Mouse (Mus musculus) limb, embryonic 10.5 days (tissue): ENCODE data around the gene Gm43191. TPM values are rescaled to one million over a fixed set of nuclear protein-coding genes. Genes with fewer than 3 reads are reported as not detected.

Experiments
- DNase-seq: peaks from one replicate; pipeline ENCODE4 v3.0.0-alpha.2; 2017; ENCODE audit warnings: low spot score
- H3K27ac ChIP-seq: fragments of 300-500 bp; sonication (generic); 2 replicates; pipeline ENCODE4 v1.5.1; 2016; ENCODE audit warnings: mild to moderate bottlenecking
- H3K27me3 ChIP-seq: fragments of 300-500 bp; sonication (generic); 2 replicates; pipeline ENCODE4 v1.6.1; 2016; ENCODE audit warnings: low read depth, mild to moderate bottlenecking; ENCODE audit not compliant: poor library complexity, severe bottlenecking
- H3K36me3 ChIP-seq: fragments of 300-500 bp; sonication (generic); 2 replicates; pipeline ENCODE4 v1.6.1; 2016; ENCODE audit warnings: mild to moderate bottlenecking, moderate library complexity
- H3K4me1 ChIP-seq: fragments of 300-500 bp; sonication (generic); 2 replicates; pipeline ENCODE4 v1.6.1; 2016
- H3K4me3 ChIP-seq: fragments of 300-500 bp; sonication (generic); 2 replicates; pipeline ENCODE4 v1.5.1; 2016; ENCODE audit warnings: mild to moderate bottlenecking, moderate library complexity
- H3K9me3 ChIP-seq: fragments of 300-500 bp; sonication (generic); replicated peaks from 2 replicates; pipeline ENCODE4 v1.6.1; 2016; ENCODE audit warnings: mild to moderate bottlenecking
- WGBS: fragments of 180-500 bp; shearing (Covaris S2); methylation state at CpG from one replicate; pipeline ENCODE4 v1.1.7; 2016; 5-methylcytosine and 5-hydroxymethylcytosine counted together
- polyA plus RNA-seq: library from polyadenylated mRNA; unstranded; fragments of >200 nt; fragmentation: Nextera tagmentation; extraction: Ambion mirVana; gene quantifications from 2 replicates; pipeline ENCODE4 v1.2.1, GENCODE M21; 2016

Gm43191 gene
- polyA plus RNA-seq: not detected in 2 replicates

DNA sequence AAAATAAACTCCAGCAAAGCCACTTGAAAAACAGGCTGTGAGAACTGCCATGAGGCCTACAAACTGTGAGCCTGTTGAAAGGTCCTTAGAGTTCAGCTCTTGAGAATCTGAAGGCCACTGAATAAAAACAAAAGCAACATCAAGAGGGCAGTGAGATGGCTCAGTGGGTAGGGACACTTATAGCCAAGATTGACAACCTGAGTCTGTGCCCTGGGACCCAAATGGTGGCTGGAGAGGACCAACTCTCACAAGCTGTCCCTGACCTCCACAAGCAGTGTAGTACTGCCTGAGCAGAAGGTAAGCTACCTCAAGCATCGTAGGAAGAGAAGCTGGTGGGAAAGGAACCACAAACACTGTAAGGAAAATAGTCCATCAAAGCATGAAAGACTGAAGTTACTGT, at the start of gene Gm43191:
Gm43191 (minus strand) TSS at position 101 of the 400 bp plus-strand sequence.
- Histone ChIP-seq H3K27me3 (no peaks in the 10 kb centered on the region), H3K4me3 (no peak within 1 kb of the TSS), H3K4me1 (no peaks in the 10 kb centered on the region), H3K27ac (no peak within 1 kb of the TSS), H3K9me3 (no peaks in the 10 kb centered on the region), H3K36me3 (peaks cover 23% of the 10 kb centered on the region)
- DNase-seq: no peak
- WGBS: 89% methylated on average over 1 of the region's 1 CpGs

DNA sequence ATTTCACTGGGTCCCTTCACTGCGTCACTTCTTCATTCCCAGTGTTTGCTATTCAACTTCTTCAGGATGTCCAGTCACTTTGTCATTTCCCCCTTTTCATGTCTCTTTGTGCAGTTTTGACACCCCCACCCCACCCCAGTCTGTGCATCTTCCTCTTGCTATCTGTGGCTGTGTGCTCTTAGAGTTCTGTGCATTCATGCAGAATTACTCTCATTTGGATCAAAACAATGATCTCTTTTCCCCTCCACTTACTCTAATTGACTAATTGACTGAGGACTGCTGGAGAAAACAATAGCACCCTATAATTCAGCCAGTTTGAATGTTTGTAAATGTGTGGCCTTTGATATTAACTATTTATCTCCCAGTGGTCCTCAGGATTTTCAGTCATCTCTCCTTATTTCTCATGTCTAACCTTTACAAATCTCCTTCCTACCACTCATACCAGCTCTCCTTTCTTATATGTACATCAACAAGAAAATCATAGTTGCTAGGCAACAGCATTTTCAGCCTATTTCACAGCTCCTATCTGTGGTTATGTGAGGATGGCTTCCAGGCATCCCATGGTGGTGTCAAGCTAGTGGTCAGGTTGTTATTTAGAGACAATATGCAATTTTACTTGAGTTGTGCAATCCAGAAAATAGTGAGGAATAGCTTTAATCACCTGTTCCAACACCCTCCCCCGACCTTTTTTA, 48.6 kb upstream of the Gm43191 start:
- Histone ChIP-seq H3K4me1 (no peaks in the 10 kb centered on the region), H3K27ac (no peak overlapping the region), H3K4me3 (no peak overlapping the region), H3K9me3 (no peaks in the 10 kb centered on the region), H3K36me3 (no peaks in the 10 kb centered on the region), H3K27me3 (no peaks in the 10 kb centered on the region)
- 92% methylated on average over 2 of the region's 2 CpGs for WGBS
- no peak for DNase-seq

GRCm38 (mm10) chr3:116726807-116727206, 45.7 kb upstream of the Gm43191 start:
- Histone ChIP-seq H3K4me3 (no peak overlapping the region), H3K36me3 (no peaks in the 10 kb centered on the region), H3K9me3 (no peaks in the 10 kb centered on the region), H3K27ac (no peak overlapping the region), H3K4me1 (no peaks in the 10 kb centered on the region), H3K27me3 (no peaks in the 10 kb centered on the region)
- no peak for DNase-seq
- 78% methylated on average over 9 of the region's 9 CpGs for WGBS

DNA sequence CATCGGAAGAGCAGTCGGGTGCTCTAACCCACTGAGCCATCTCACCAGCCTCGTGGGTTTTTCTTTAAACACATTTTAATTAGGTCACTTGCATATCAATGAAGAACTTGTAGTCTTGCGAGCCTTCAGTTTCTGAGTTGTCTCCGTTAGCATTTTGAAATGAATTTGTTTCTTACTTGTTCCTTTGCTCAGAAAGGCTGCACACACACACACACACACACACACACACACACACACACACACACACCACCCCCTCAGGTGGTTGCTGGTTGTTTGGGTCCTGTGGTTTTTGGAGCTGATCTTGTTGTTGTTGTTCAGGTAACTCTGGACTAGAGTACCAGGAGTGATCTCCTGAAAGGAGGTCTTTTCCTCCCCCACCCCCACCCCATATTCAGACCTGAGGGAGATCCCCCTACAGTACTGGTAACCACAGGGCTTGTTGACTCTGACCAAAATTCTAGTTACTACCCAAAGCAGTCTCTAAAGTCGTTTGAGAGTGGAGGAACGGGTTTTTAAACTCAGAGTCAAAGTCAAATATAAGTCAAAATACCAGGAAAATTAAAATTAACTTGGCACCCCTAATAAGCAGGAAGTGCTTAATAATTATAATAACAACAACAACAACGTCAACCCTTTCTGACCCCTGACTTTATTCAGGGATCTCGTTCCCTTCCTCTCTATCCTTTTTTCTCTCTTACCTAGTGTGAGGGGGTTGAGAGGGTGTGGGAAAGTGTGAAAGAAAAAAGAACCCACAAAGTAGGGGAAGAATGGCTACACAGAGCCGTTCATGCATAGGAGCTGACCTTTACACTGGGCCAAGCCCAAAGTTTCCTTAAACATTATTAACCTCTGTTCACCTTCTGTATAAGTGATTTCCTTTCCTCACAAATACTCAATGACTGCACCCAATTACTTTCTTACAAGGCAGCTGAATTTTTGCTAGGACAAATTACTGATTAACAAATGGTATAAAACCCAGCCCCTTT, 42.7 kb upstream of the Gm43191 start:
- no peaks in the 10 kb centered on the region for H3K4me1 ChIP-seq
- WGBS: 73% methylated on average over 10 of the region's 10 CpGs
- DNase-seq: no peak
- H3K4me3 ChIP-seq: no peak overlapping the region
- H3K36me3 ChIP-seq: no peaks in the 10 kb centered on the region
- no peaks in the 10 kb centered on the region for H3K9me3 ChIP-seq
- H3K27me3 ChIP-seq: no peaks in the 10 kb centered on the region
- H3K27ac ChIP-seq: no peak overlapping the region

DNA sequence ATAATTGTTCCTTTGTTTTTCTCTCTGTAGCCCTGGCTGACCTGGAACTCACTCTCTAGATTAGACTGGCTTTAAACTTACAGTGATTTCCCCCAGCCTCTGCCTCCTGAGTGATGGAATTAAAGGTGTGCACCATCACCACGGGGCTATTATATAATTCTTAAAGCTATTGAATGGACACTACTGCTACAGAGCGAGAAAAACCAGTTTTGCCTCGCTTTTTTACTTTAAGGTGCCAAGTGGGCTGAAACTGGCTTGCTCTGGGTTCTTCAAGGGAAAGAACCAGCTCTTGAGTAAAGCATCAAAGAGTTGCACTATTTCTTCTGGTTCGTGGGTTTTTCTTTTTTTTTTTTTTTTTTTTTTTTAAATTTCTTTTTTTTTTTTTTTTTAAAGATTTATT, 41.9 kb upstream of the Gm43191 start:
- Histone ChIP-seq H3K36me3 (no peaks in the 10 kb centered on the region), H3K4me1 (no peaks in the 10 kb centered on the region), H3K9me3 (no peaks in the 10 kb centered on the region), H3K27ac (no peak overlapping the region), H3K27me3 (no peaks in the 10 kb centered on the region), H3K4me3 (no peak overlapping the region)
- DNase-seq: no peak
- 82% methylated on average over 4 of the region's 4 CpGs for WGBS

DNA sequence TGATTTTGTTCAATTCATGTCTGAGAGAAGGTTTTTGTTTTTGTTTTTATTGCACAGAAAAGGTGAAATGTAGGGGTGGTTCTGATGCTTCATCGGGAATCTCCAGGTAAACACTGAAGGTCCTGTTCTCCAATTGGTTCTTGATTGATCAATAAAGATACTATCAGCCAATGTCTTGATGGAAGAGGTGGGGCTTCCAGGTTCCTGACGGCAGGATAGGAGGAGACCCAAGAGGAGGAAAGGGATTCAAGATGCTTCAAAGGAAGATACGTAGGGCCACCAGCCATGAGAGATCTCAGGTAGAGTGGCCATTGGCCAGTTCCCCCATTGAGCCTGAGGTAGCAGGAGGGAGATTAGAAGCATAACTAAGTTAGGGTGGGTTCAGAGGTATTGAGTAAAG, 37.9 kb upstream of the Gm43191 start:
- Histone ChIP-seq H3K36me3 (no peaks in the 10 kb centered on the region), H3K4me1 (no peaks in the 10 kb centered on the region), H3K27ac (no peak overlapping the region), H3K9me3 (no peaks in the 10 kb centered on the region), H3K4me3 (no peak overlapping the region), H3K27me3 (peaks cover under 1% of the 10 kb centered on the region; the same call in 1 of the 2 replicates)
- DNase-seq: no peak
- WGBS: 46% methylated on average over 3 of the region's 3 CpGs

DNA sequence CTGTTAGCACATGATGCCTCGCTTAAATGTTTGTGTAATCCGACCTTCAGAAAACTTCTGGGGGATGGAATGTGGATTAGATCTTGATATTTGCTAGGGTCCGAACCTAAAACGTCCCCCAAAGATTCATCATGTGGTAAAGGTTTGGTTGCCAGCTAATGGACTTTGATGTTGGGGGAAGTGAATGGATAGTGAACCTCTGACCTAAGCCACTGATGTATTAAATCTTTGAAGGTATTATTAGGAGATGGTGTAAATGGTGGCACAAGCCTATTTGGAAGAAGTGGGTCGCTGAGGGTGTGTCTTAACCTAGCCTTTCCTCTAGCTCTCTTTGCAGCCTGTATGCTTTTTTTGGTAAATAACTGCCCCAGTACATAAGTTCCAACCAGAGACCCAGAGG, 32.0 kb upstream of the Gm43191 start:
- Histone ChIP-seq H3K27ac (no peak overlapping the region), H3K9me3 (no peaks in the 10 kb centered on the region), H3K4me3 (peak overlapping the region; percentile 98), H3K4me1 (peaks cover 18% of the 10 kb centered on the region), H3K27me3 (peaks cover 7% of the 10 kb centered on the region; the same call in 1 of the 2 replicates), H3K36me3 (no peaks in the 10 kb centered on the region)
- DNase-seq: no peak
- WGBS: 27% methylated on average over 5 of the region's 5 CpGs

DNA sequence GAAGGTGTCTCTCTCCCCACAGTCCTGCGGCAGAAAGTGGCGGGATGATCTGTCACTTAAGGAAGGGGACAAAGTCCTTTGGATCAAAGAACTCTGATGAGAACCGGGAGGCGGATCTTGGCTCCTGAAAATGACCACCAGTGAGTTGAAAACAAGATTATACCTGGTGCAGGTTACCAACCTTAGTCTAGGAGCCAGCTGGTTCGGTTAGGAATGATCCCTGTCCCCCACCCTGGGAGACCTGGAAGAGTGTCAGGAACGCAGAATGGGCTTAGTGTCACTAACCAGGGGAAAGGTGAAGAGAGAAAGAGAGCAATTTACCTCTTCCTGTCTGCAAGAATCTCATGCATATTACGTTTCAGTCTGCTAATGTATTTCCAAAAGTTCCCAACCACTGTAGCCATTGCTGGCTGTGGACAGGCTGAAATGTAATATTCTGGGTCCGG, 31.4 kb upstream of the Gm43191 start, which contains the start of gene Slc35a3:
Slc35a3 (minus strand) TSS at position 396 of the 446 bp plus-strand sequence.
- DNase-seq: no peak
- Histone ChIP-seq H3K36me3 (no peaks in the 10 kb centered on the region), H3K27me3 (peaks cover 7% of the 10 kb centered on the region; the same call in 1 of the 2 replicates), H3K4me1 (peaks cover 18% of the 10 kb centered on the region), H3K27ac (peak within 1 kb of the TSS; percentile 95), H3K4me3 (peak within 1 kb of the TSS; percentile 98), H3K9me3 (no peaks in the 10 kb centered on the region)
- 4% methylated on average over 8 of the region's 8 CpGs for WGBS

DNA sequence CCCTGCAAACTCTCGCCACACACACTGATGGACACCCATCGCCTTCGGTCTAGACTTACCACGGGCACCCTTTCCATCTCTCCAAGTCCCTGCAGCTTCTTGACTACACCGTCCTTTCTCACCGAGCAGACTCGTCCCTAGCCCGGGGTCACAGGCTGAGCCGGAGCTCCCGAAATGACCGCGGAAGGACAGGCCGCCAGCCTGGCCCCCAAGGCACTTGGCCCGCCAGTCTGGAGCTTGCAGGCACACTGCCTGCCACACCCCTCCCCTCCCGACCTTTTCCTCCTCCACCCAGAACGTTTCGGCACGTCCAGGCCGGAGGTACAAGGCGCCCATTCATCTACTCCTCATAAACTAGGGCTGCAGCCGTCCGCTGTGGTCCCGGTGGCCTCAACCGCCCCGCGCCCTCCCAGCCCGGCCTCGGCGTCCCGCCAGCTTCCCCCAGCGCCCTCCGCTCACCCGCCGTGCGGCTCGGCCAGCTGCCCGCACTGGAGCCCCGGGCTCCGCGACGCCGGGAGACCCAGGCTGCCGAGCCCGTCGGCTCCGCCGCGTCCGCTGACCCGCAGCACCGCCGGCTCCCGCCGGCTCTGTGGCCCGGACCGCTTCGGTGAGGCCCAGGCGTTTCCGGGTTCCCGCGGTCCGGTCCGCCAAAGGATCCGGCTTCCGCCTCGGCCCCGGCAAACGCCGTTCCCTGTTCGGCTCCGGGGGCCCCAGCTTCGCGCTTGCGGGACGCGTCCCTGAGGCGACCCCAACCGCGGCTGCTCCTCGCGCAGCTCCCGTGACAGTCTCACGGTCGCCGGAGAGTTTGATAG, 30.8 kb upstream of the Gm43191 start:
- H3K27ac ChIP-seq: peak overlapping the region; percentile 95
- no peaks in the 10 kb centered on the region for H3K36me3 ChIP-seq
- H3K4me3 ChIP-seq: peak overlapping the region; percentile 98
- H3K27me3 ChIP-seq: peaks cover 7% of the 10 kb centered on the region; the same call in 1 of the 2 replicates
- H3K4me1 ChIP-seq: peaks cover 18% of the 10 kb centered on the region
- no peaks in the 10 kb centered on the region for H3K9me3 ChIP-seq
- peak; percentile 82 for DNase-seq
- under 1% methylated on average over 85 of the region's 85 CpGs for WGBS

GRCm38 (mm10) chr3:116710941-116711340, 29.9 kb upstream of the Gm43191 start:
- Histone ChIP-seq H3K36me3 (0 out of 2 replicates have a peak, but pooled peaks cover 4% of the 10 kb centered on the region), H3K4me1 (peaks cover 18% of the 10 kb centered on the region), H3K4me3 (peak overlapping the region; percentile 98), H3K27ac (no peak overlapping the region), H3K27me3 (peaks cover 7% of the 10 kb centered on the region; the same call in 1 of the 2 replicates), H3K9me3 (no peaks in the 10 kb centered on the region)
- 55% methylated on average over 9 of the region's 9 CpGs for WGBS
- no peak for DNase-seq

- Histone ChIP-seq H3K36me3 (0 out of 2 replicates have a peak, but pooled peaks cover 4% of the 10 kb centered on the region), H3K27ac (no peak overlapping the region), H3K9me3 (no peaks in the 10 kb centered on the region), H3K4me1 (peaks cover 4% of the 10 kb centered on the region), H3K4me3 (no peak overlapping the region), H3K27me3 (no peaks in the 10 kb centered on the region)
- no peak for DNase-seq
- WGBS: 94% methylated on average over 1 of the region's 1 CpGs
These were observed 24.7 kb upstream of the Gm43191 start for GRCm38 (mm10) chr3:116705637-116706204.

- Histone ChIP-seq H3K27ac (no peak overlapping the region), H3K36me3 (0 out of 2 replicates have a peak, but pooled peaks cover 4% of the 10 kb centered on the region), H3K9me3 (no peaks in the 10 kb centered on the region), H3K4me3 (no peak overlapping the region), H3K4me1 (no peaks in the 10 kb centered on the region), H3K27me3 (no peaks in the 10 kb centered on the region)
- DNase-seq: no peak
- WGBS: 92% methylated on average over 5 of the region's 5 CpGs
These were observed 22.8 kb upstream of the Gm43191 start for GRCm38 (mm10) chr3:116703835-116704234.
